Mouse (Mus musculus): Measurements from ENCODE around the gene Dus3l. TPM values are rescaled to one million over a fixed set of nuclear protein-coding genes. Genes with fewer than 3 reads are reported as not detected.

The Dus3l gene
- polyA plus RNA-seq, 1 experiment, result 98.4 TPM

GRCm38 (mm10) chr17:56792588-56792987 is 28.0 kb downstream of the Dus3l start:
- DNase-seq (ENCODE audit: low read depth in 1 of 2, low spot score in 2 of 2), result no peak
- TF ChIP-seq CTCF (IDR thresholded peaks at IDR 0.05; ENCODE audit: extremely low read depth, insufficient read depth, insufficient read length, insufficient replicate concordance), result no peak
- no peak for TF ChIP-seq POLR2A (IDR thresholded peaks at IDR 0.05; ENCODE audit: low read depth, low read length)
- H3K36me3 ChIP-seq (ENCODE audit: control insufficient read depth, insufficient read depth, low read length), result no peaks in the 10 kb centered on the region
- WGBS, result 95% methylated on average over 3 of the region's 3 CpGs
- H3K4me1 ChIP-seq (ENCODE audit: control insufficient read depth, insufficient read depth, insufficient read length), result no peaks in the 10 kb centered on the region
- no peak overlapping the region for H3K27ac ChIP-seq (ENCODE audit: insufficient read depth, low read length)
- H3K27me3 ChIP-seq (ENCODE audit: control insufficient read depth, insufficient read depth, low read length), result no peaks in the 10 kb centered on the region
- no peak overlapping the region for H3K4me3 ChIP-seq (ENCODE audit: extremely low read depth, insufficient read depth, insufficient read length)

DNA sequence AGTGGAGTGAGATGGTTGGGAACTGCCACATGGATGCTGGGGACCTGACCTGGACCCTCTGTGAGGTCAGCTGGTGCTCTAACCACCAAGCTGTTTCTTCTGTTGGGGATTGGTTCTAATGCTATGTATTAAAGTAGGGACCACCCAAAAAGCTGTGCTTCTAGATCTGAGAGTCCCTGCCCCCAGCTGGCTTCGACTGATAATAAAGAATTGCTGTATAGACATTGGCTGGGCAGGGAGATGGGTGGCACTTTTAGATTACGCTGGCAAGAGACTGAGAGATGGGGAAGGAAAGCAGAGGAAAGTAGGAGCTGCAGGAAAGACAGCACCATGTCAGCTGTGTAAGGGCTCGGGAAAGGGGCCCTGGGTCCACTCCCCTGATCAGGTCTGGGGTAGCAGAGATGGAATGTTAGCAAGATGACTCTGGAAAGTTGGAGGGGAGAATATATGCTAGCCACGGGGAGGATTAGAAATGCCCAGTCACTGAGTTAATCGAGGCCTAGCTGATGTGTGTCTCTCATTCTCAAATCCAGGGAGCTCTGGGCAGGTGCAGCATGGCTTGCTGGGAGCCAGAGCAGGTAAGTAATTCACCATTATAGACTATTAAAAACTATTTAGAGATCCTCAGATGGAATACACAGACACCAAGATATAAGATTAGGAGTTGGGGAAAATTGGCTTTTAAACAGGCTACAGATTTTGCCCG is 29.2 kb downstream of the Dus3l start:
- H3K27me3 ChIP-seq (ENCODE audit: control insufficient read depth, insufficient read depth, low read length), result no peaks in the 10 kb centered on the region
- H3K36me3 ChIP-seq (ENCODE audit: control insufficient read depth, insufficient read depth, low read length), result 0 out of 2 replicates have a peak, but pooled peaks cover 1% of the 10 kb centered on the region
- DNase-seq (ENCODE audit: low read depth in 1 of 2, low spot score in 2 of 2), result no peak
- no peak overlapping the region; the same call in 1 of the 2 replicates for H3K27ac ChIP-seq (ENCODE audit: insufficient read depth, low read length)
- WGBS, result 85% methylated on average over 6 of the region's 6 CpGs
- no peaks in the 10 kb centered on the region for H3K4me1 ChIP-seq (ENCODE audit: control insufficient read depth, insufficient read depth, insufficient read length)
- TF ChIP-seq CTCF (IDR thresholded peaks at IDR 0.05; ENCODE audit: extremely low read depth, insufficient read depth, insufficient read length, insufficient replicate concordance) (no peak), POLR2A (IDR thresholded peaks at IDR 0.05; ENCODE audit: low read depth, low read length) (no peak)
- no peak overlapping the region for H3K4me3 ChIP-seq (ENCODE audit: extremely low read depth, insufficient read depth, insufficient read length)

- Histone ChIP-seq H3K4me3 (ENCODE audit: extremely low read depth, insufficient read depth, insufficient read length) (no peak overlapping the region), H3K4me1 (ENCODE audit: control insufficient read depth, insufficient read depth, insufficient read length) (no peaks in the 10 kb centered on the region), H3K27me3 (ENCODE audit: control insufficient read depth, insufficient read depth, low read length) (no peaks in the 10 kb centered on the region), H3K27ac (ENCODE audit: insufficient read depth, low read length) (no peak overlapping the region), H3K36me3 (ENCODE audit: control insufficient read depth, insufficient read depth, low read length) (0 out of 2 replicates have a peak, but pooled peaks cover 1% of the 10 kb centered on the region)
- no peak for DNase-seq (ENCODE audit: low read depth in 1 of 2, low spot score in 2 of 2)
- 91% methylated on average over 3 of the region's 3 CpGs for WGBS
- no peak for TF ChIP-seq CTCF (IDR thresholded peaks at IDR 0.05; ENCODE audit: extremely low read depth, insufficient read depth, insufficient read length, insufficient replicate concordance)
- no peak for TF ChIP-seq POLR2A (IDR thresholded peaks at IDR 0.05; ENCODE audit: low read depth, low read length)
Measured at GRCm38 (mm10) chr17:56799276-56799675, 34.7 kb downstream of the Dus3l start.

- Histone ChIP-seq H3K4me3 (ENCODE audit: extremely low read depth, insufficient read depth, insufficient read length) (no peak overlapping the region), H3K27me3 (ENCODE audit: control insufficient read depth, insufficient read depth, low read length) (no peaks in the 10 kb centered on the region), H3K27ac (ENCODE audit: insufficient read depth, low read length) (no peak overlapping the region), H3K4me1 (ENCODE audit: control insufficient read depth, insufficient read depth, insufficient read length) (no peaks in the 10 kb centered on the region), H3K36me3 (ENCODE audit: control insufficient read depth, insufficient read depth, low read length) (0 out of 2 replicates have a peak, but pooled peaks cover 1% of the 10 kb centered on the region)
- no peak for TF ChIP-seq CTCF (IDR thresholded peaks at IDR 0.05; ENCODE audit: extremely low read depth, insufficient read depth, insufficient read length, insufficient replicate concordance)
- no peak for TF ChIP-seq POLR2A (IDR thresholded peaks at IDR 0.05; ENCODE audit: low read depth, low read length)
- DNase-seq (ENCODE audit: low read depth in 1 of 2, low spot score in 2 of 2), result no peak
- 92% methylated on average over 8 of the region's 8 CpGs for WGBS
Measured at GRCm38 (mm10) chr17:56802065-56802464, 37.5 kb downstream of the Dus3l start.

GRCm38 (mm10) chr17:56804952-56805351 is 40.4 kb downstream of the Dus3l start:
- H3K27ac ChIP-seq (ENCODE audit: insufficient read depth, low read length), result no peak overlapping the region
- TF ChIP-seq POLR2A (IDR thresholded peaks at IDR 0.05; ENCODE audit: low read depth, low read length) (no peak), CTCF (IDR thresholded peaks at IDR 0.05; ENCODE audit: extremely low read depth, insufficient read depth, insufficient read length, insufficient replicate concordance) (no peak)
- H3K4me1 ChIP-seq (ENCODE audit: control insufficient read depth, insufficient read depth, insufficient read length), result no peaks in the 10 kb centered on the region
- no peak overlapping the region for H3K4me3 ChIP-seq (ENCODE audit: extremely low read depth, insufficient read depth, insufficient read length)
- H3K36me3 ChIP-seq (ENCODE audit: control insufficient read depth, insufficient read depth, low read length), result no peaks in the 10 kb centered on the region
- DNase-seq (ENCODE audit: low read depth in 1 of 2, low spot score in 2 of 2), result no peak
- no peaks in the 10 kb centered on the region for H3K27me3 ChIP-seq (ENCODE audit: control insufficient read depth, insufficient read depth, low read length)
- WGBS, result 89% methylated on average over 5 of the region's 5 CpGs

GRCm38 (mm10) chr17:56805784-56806183 is 41.2 kb downstream of the Dus3l start:
- TF ChIP-seq POLR2A (IDR thresholded peaks at IDR 0.05; ENCODE audit: low read depth, low read length), result no peak
- TF ChIP-seq CTCF (IDR thresholded peaks at IDR 0.05; ENCODE audit: extremely low read depth, insufficient read depth, insufficient read length, insufficient replicate concordance), result no peak
- H3K4me3 ChIP-seq (ENCODE audit: extremely low read depth, insufficient read depth, insufficient read length), result no peak overlapping the region
- H3K27ac ChIP-seq (ENCODE audit: insufficient read depth, low read length), result no peak overlapping the region
- 100% methylated on average over 1 of the region's 1 CpGs for whole genome bisulfite sequencing
- DNase-seq (ENCODE audit: low read depth in 1 of 2, low spot score in 2 of 2), result no peak
- no peaks in the 10 kb centered on the region for H3K36me3 ChIP-seq (ENCODE audit: control insufficient read depth, insufficient read depth, low read length)
- no peaks in the 10 kb centered on the region for H3K4me1 ChIP-seq (ENCODE audit: control insufficient read depth, insufficient read depth, insufficient read length)
- no peaks in the 10 kb centered on the region for H3K27me3 ChIP-seq (ENCODE audit: control insufficient read depth, insufficient read depth, low read length)

- Histone ChIP-seq H3K36me3 (ENCODE audit: control insufficient read depth, insufficient read depth, low read length) (no peaks in the 10 kb centered on the region), H3K4me3 (ENCODE audit: extremely low read depth, insufficient read depth, insufficient read length) (no peak overlapping the region), H3K27me3 (ENCODE audit: control insufficient read depth, insufficient read depth, low read length) (no peaks in the 10 kb centered on the region), H3K4me1 (ENCODE audit: control insufficient read depth, insufficient read depth, insufficient read length) (no peaks in the 10 kb centered on the region), H3K27ac (ENCODE audit: insufficient read depth, low read length) (no peak overlapping the region)
- peak in 1 of 2 experiments; percentile 46 for DNase-seq (ENCODE audit: low read depth in 1 of 2, low spot score in 2 of 2)
- WGBS, result 30% methylated on average over 9 of the region's 9 CpGs
- TF ChIP-seq POLR2A (IDR thresholded peaks at IDR 0.05; ENCODE audit: low read depth, low read length), result no peak
- peak; percentile 96; the same call in 1 of the 2 replicates for TF ChIP-seq CTCF (IDR thresholded peaks at IDR 0.05; ENCODE audit: extremely low read depth, insufficient read depth, insufficient read length, insufficient replicate concordance)
Measured at GRCm38 (mm10) chr17:56808518-56808917, 44.0 kb downstream of the Dus3l start.
